8 mouse cellular contexts compared by ENCODE assay signal in genomic region chr6:54326671-54327625, GRCm38 (mm10). TPM values are rescaled to one million over a fixed set of nuclear protein-coding genes. Genes with fewer than 3 reads are reported as not detected.
A peak's percentile ranks its signal among the peaks of the same experiment; 100 is the strongest.
DNase-seq lines count a peak whose midpoint lies in the region; ATAC-seq lines count a peak whose summit lies in the region.

No protein-coding gene starts in this region.

- peak; percentile 9 for DNase-seq in thymus, postnatal 0 days (ENCODE audit: low spot score)
- DNase-seq in thymus, postnatal 10 days (ENCODE audit: low spot score in 2 of 2), result no peak
- peak; percentile 16 for DNase-seq in fat pad, adult 2 months (ENCODE audit: extremely low read depth, low read depth, low spot score)
- peak; percentile 84 for DNase-seq in kidney, postnatal 10 days
- DNase-seq in liver, embryonic 11.5 days (ENCODE audit: low spot score), result peak; percentile 51
- peak; percentile 79 for DNase-seq in testis, postnatal 14 days (ENCODE audit: low spot score)

- peak overlapping the region; percentile 80 for H3K27ac ChIP-seq in heart, embryonic 16.5 days (ENCODE audit: low read length)
- no peak overlapping the region for H3K27ac ChIP-seq in liver, embryonic 11.5 days (ENCODE audit: low read depth, low read length)
- no peak overlapping the region for H3K27ac ChIP-seq in midbrain, embryonic 16.5 days (ENCODE audit: low read length)

- no peaks in the 10 kb centered on the region for H3K36me3 ChIP-seq in heart, embryonic 16.5 days (ENCODE audit: control insufficient read depth, insufficient read depth)
- H3K36me3 ChIP-seq in liver, embryonic 11.5 days (ENCODE audit: control insufficient read depth, insufficient read depth, low read length), result no peaks in the 10 kb centered on the region
- no peaks in the 10 kb centered on the region for H3K36me3 ChIP-seq in midbrain, embryonic 16.5 days (ENCODE audit: control insufficient read depth, insufficient read depth, low read length)

- H3K4me3 ChIP-seq in heart, embryonic 16.5 days (ENCODE audit: low read length), result peak overlapping the region; percentile 70
- peak overlapping the region; percentile 52 for H3K4me3 ChIP-seq in liver, embryonic 11.5 days (ENCODE audit: low read depth, low read length)
- H3K4me3 ChIP-seq in midbrain, embryonic 16.5 days (ENCODE audit: low read depth, low read length), result peak overlapping the region; percentile 47

- peak; percentile 65 for ATAC-seq in heart, embryonic 16.5 days (replicated peaks; ENCODE audit: extremely low read depth, insufficient read depth, low FRiP score)
- ATAC-seq in liver, embryonic 11.5 days (replicated peaks; ENCODE audit: low FRiP score), result peak; percentile 45
- ATAC-seq in midbrain, embryonic 16.5 days, result peak; percentile 88

- under 1% methylated on average over 53 of the region's 53 CpGs for WGBS in heart, embryonic 16.5 days
- WGBS in liver, embryonic 11.5 days, result under 1% methylated on average over 53 of the region's 53 CpGs
- under 1% methylated on average over 53 of the region's 53 CpGs for WGBS in midbrain, embryonic 16.5 days

- H3K4me1 ChIP-seq in heart, embryonic 16.5 days (ENCODE audit: control insufficient read depth, insufficient read depth, low read length), result peaks cover 5% of the 10 kb centered on the region; the same call in 1 of the 2 replicates
- H3K4me1 ChIP-seq in liver, embryonic 11.5 days (replicated peaks; ENCODE audit: control insufficient read depth, insufficient read depth, low read length), result no peaks in the 10 kb centered on the region
- peaks cover 12% of the 10 kb centered on the region for H3K4me1 ChIP-seq in midbrain, embryonic 16.5 days (ENCODE audit: control insufficient read depth, insufficient read depth, low read length)

- H3K9me3 ChIP-seq in heart, embryonic 16.5 days (replicated peaks; ENCODE audit: control insufficient read depth, low read length), result no peaks in the 10 kb centered on the region
- no peaks in the 10 kb centered on the region for H3K9me3 ChIP-seq in liver, embryonic 11.5 days (ENCODE audit: control insufficient read depth, low read length)
- H3K9me3 ChIP-seq in midbrain, embryonic 16.5 days (replicated peaks; ENCODE audit: control insufficient read depth, low read length, poor library complexity, severe bottlenecking), result no peaks in the 10 kb centered on the region

- H3K9ac ChIP-seq in heart, embryonic 16.5 days (ENCODE audit: low read length), result peak overlapping the region; percentile 78
- H3K9ac ChIP-seq in liver, embryonic 11.5 days (ENCODE audit: low read depth, low read length), result peak overlapping the region; percentile 20; the same call in 1 of the 2 replicates
- peak overlapping the region; percentile 63 for H3K9ac ChIP-seq in midbrain, embryonic 16.5 days (ENCODE audit: low read depth, low read length)

- H3K27me3 ChIP-seq in heart, embryonic 16.5 days (ENCODE audit: control insufficient read depth, insufficient read depth, low read length), result peaks cover 19% of the 10 kb centered on the region
- H3K27me3 ChIP-seq in liver, embryonic 11.5 days (replicated peaks; ENCODE audit: control insufficient read depth, insufficient read depth, low read length), result peaks cover 23% of the 10 kb centered on the region
- peaks cover 44% of the 10 kb centered on the region for H3K27me3 ChIP-seq in midbrain, embryonic 16.5 days (ENCODE audit: control insufficient read depth, insufficient read depth, low read depth, low read length)

- H3K4me2 ChIP-seq in heart, embryonic 16.5 days (ENCODE audit: low read depth, low read length), result peak overlapping the region; percentile 99
- H3K4me2 ChIP-seq in liver, embryonic 11.5 days, result peak overlapping the region; percentile 87
- H3K4me2 ChIP-seq in midbrain, embryonic 16.5 days (ENCODE audit: low read length), result peak overlapping the region; percentile 97

RNA-seq across cellular contexts. Expression of gene Prr15, which starts 1.3 kb away (rescaled TPM):
- polyA plus RNA-seq in thymus, postnatal 0 days (2015; fragmentation: Nextera tagmentation; extraction: Ambion mirVana), result 0.91 and 1.4 TPM in 2 replicates
- 14.4 and 15.1 TPM in 2 replicates for polyA plus RNA-seq in heart, embryonic 16.5 days (2015; fragmentation: Nextera tagmentation; extraction: Ambion mirVana)
- polyA plus RNA-seq in liver, embryonic 11.5 days (2014; fragmentation: Nextera tagmentation; extraction: Ambion mirVana), result 1.1 and 1.3 TPM in 2 replicates
- 2.0 TPM in 2 replicates for polyA plus RNA-seq in midbrain, embryonic 16.5 days (2015; fragmentation: Nextera tagmentation; extraction: Ambion mirVana)

Comparison
In these comparisons a context has a peak if more than half of its experiments do, and no peak if none do; other contexts are left out.
1. DNase-seq: peak in thymus, postnatal 0 days (single experiment), fat pad, adult 2 months (single experiment), kidney, postnatal 10 days (single experiment), liver, embryonic 11.5 days (single experiment) and testis, postnatal 14 days (single experiment); none in thymus, postnatal 10 days (0 of 2).
2. H3K9ac ChIP-seq: peak in every context shown above with its lines; median percentile 78 in heart, embryonic 16.5 days; 63 in midbrain, embryonic 16.5 days; 20 in liver, embryonic 11.5 days.
3. Peak in every context shown above with its lines, with median percentiles within 50 percentile points of each other: ATAC-seq, H3K4me2 ChIP-seq and H3K4me3 ChIP-seq.